Mouse (Mus musculus) stomach, embryonic 15.5 days (tissue): ENCODE data around the gene P4ha2. TPM values are rescaled to one million over a fixed set of nuclear protein-coding genes. Genes with fewer than 3 reads are reported as not detected.
"Not testable (repeated sequence)": the region's sequence is repeated elsewhere in the genome, so short reads cannot be mapped to it uniquely, and the experiment has no call there.

ENCODE experiments used
- ATAC-seq: fragments of 200-750 bp; cut with Nextera tagmentation; 2 replicates; pipeline ENCODE4 v1.8.0; 2017; ENCODE audit warnings: low read depth, moderate number of reproducible peaks, moderate TSS enrichment; ENCODE audit not compliant: insufficient read depth, low FRiP score
- H3K27ac ChIP-seq: fragments of 300-500 bp; sonication (generic); 2 replicates; pipeline ENCODE4 v1.5.1; 2015; ENCODE audit warnings: mild to moderate bottlenecking, inconsistent platforms
- H3K27me3 ChIP-seq: fragments of 300-500 bp; sonication (generic); replicated peaks from 2 replicates; pipeline ENCODE4 v1.6.1; 2015; ENCODE audit warnings: inconsistent platforms
- H3K36me3 ChIP-seq: fragments of 300-500 bp; sonication (generic); 2 replicates; pipeline ENCODE4 v1.6.1; 2015; ENCODE audit warnings: inconsistent platforms
- H3K4me1 ChIP-seq: fragments of 300-500 bp; sonication (generic); 2 replicates; pipeline ENCODE4 v1.6.1; 2015; ENCODE audit warnings: inconsistent platforms
- H3K4me2 ChIP-seq: fragments of 300-500 bp; sonication (generic); 2 replicates; pipeline ENCODE4 v1.6.1; 2015; ENCODE audit warnings: mild to moderate bottlenecking, inconsistent platforms
- H3K4me3 ChIP-seq: fragments of 300-500 bp; sonication (generic); replicated peaks from 2 replicates; pipeline ENCODE4 v1.5.1; 2015; ENCODE audit warnings: inconsistent platforms
- H3K9ac ChIP-seq: fragments of 300-500 bp; sonication (generic); 2 replicates; pipeline ENCODE4 v1.6.1; 2015; ENCODE audit warnings: inconsistent platforms
- H3K9me3 ChIP-seq: fragments of 300-500 bp; sonication (generic); 2 replicates; pipeline ENCODE4 v1.6.1; 2016; ENCODE audit warnings: inconsistent platforms
- WGBS: fragments of 180-500 bp; shearing (Covaris S2); methylation state at CpG from one replicate; pipeline ENCODE4 v1.1.7; 2015; 5-methylcytosine and 5-hydroxymethylcytosine counted together
- polyA plus RNA-seq: library from polyadenylated mRNA; unstranded; fragments of >200 nt; fragmentation: Nextera tagmentation; extraction: Ambion mirVana; gene quantifications from 2 replicates; pipeline ENCODE4 v1.2.1, GENCODE M21; 2015

The P4ha2 gene
- polyA plus RNA-seq, 1 experiment from 2014 or later: 59.5 TPM

DNA sequence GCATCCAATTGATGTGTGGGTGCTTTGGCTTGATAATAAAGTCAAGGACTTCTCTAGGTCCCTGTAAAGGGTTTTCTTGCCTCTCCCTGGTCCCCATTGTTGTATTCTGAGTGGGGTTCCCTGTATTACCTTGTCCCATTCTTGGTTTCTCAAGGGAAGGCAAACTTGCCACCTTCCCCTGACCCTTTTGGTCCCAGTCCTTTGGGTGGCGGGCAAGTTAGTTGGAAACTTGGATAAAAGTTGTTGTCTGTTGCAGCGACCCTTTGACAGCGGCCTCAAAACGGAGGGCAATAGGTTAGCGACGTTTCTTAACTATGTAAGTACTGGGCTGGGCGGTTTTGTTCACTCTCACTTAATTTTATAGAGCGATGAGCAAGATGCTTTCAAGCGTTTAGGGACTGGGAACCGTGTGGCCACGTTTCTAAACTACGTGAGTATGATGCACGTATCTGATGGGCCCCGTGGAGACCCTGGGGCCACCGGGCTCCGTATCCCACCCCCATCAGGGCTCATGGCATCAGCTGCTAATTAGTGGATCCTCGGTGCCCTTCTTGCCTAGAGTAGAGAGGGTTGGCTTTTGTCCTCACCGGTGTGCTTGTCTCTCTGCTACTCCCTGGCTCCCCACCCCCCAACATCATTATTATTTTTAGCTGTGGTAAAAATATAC, 26.2 kb downstream of the P4ha2 start:
- no peak overlapping the region for H3K9ac ChIP-seq
- no peak overlapping the region for H3K4me3 ChIP-seq
- peaks cover 11% of the 10 kb centered on the region; the same call in 1 of the 2 replicates for H3K4me1 ChIP-seq
- H3K9me3 ChIP-seq: no peaks in the 10 kb centered on the region
- H3K27me3 ChIP-seq: no peaks in the 10 kb centered on the region
- H3K36me3 ChIP-seq: peaks cover 12% of the 10 kb centered on the region
- H3K27ac ChIP-seq: no peak overlapping the region
- 85% methylated on average over 18 of the region's 18 CpGs for WGBS
- ATAC-seq: no peak
- H3K4me2 ChIP-seq: no peak overlapping the region

DNA sequence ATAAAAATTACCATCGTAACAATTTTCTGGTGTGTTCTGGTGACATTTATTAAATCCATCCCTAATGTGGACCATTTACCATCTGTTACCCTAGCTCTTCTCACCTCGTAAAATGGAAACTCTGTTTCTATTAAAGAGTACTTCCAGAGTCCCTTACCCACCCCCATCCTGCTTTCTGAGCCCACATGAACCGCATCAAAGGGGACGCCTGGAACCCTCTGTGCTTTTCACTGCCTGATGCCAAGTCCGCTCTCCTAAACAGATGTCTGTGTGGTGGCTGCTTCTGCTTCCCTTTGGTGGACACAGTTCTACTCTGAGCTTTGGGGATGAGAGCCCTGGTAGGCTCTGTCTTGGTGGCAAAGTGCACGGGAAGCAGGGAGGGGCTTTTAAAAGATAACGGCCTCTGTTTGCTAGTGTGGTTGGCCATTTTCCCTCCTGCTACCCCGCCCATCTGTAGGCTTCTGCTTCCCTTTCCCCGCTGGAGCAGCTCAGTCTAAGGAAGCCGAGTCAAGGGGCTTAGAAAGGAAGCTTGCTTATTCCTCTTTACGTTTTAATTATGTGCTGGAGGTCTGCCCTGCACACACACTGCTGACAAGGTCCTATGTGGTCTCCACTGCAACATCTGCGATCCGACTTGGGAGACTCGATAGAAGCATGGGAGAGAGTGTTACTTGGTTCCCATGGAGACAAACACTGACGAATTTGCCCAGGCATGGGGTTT, 26.9 kb downstream of the P4ha2 start:
- 0 out of 2 replicates have a peak overlapping the region, but pooled peaks have one; percentile 6 for H3K4me2 ChIP-seq
- H3K27me3 ChIP-seq: no peaks in the 10 kb centered on the region
- H3K9ac ChIP-seq: no peak overlapping the region
- no peak overlapping the region for H3K4me3 ChIP-seq
- no peaks in the 10 kb centered on the region for H3K9me3 ChIP-seq
- H3K27ac ChIP-seq: no peak overlapping the region
- no peak for ATAC-seq
- peaks cover 15% of the 10 kb centered on the region for H3K36me3 ChIP-seq
- peaks cover 11% of the 10 kb centered on the region; the same call in 1 of the 2 replicates for H3K4me1 ChIP-seq
- 28% methylated on average over 15 of the region's 15 CpGs for WGBS

DNA sequence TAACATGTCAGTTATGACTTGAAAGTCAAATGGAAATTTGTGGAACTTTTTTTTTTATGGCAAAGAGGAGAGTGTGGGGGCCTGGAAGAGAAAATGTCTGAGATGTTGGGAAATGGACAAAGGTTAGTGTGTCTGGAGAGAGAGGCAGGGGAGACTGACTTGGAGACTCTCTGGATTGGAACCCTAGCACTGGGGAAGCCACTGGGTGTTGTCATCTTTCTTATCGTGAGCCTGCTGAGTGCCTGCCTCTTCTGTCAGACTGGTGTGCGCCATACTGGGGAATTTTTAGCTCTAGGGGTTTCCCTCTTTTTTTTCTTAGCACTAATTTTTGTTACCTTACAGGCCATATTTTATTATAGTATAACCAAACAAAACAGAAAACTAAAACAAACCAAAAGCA, 27.5 kb downstream of the P4ha2 start:
- peaks cover 15% of the 10 kb centered on the region for H3K36me3 ChIP-seq
- no peak overlapping the region for H3K27ac ChIP-seq
- H3K9ac ChIP-seq: no peak overlapping the region
- H3K4me1 ChIP-seq: peaks cover 11% of the 10 kb centered on the region; the same call in 1 of the 2 replicates
- no peak overlapping the region for H3K4me3 ChIP-seq
- 65% methylated on average over 2 of the region's 2 CpGs for WGBS
- H3K4me2 ChIP-seq: no peak overlapping the region
- ATAC-seq: no peak
- H3K9me3 ChIP-seq: no peaks in the 10 kb centered on the region
- H3K27me3 ChIP-seq: no peaks in the 10 kb centered on the region

DNA sequence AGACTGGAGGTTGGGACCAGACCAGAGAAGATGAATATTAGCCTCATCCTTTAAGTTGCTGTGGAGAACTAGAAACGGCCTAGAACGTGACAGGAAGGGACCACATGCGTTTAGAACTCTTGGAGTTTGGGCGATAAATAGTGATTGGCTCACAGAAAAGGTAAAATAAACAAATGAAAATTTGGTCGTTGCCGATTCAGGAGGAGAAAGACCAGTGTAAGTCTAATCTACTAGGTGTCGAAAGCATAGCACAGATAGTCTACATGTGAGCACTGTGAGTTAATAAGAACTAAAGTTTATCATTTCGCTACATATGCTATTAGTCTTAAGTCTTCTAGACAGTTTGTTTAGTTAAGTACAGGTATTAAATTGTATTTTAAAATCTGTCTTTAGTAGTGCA, 30.1 kb downstream of the P4ha2 start:
- peaks cover 12% of the 10 kb centered on the region for H3K36me3 ChIP-seq
- no peak overlapping the region for H3K27ac ChIP-seq
- H3K9me3 ChIP-seq: no peaks in the 10 kb centered on the region
- H3K4me3 ChIP-seq: no peak overlapping the region
- ATAC-seq: no peak
- no peak overlapping the region for H3K9ac ChIP-seq
- no peak overlapping the region for H3K4me2 ChIP-seq
- whole genome bisulfite sequencing: 74% methylated on average over 8 of the region's 8 CpGs
- H3K27me3 ChIP-seq: no peaks in the 10 kb centered on the region
- H3K4me1 ChIP-seq: peaks cover 8% of the 10 kb centered on the region; the same call in 1 of the 2 replicates

DNA sequence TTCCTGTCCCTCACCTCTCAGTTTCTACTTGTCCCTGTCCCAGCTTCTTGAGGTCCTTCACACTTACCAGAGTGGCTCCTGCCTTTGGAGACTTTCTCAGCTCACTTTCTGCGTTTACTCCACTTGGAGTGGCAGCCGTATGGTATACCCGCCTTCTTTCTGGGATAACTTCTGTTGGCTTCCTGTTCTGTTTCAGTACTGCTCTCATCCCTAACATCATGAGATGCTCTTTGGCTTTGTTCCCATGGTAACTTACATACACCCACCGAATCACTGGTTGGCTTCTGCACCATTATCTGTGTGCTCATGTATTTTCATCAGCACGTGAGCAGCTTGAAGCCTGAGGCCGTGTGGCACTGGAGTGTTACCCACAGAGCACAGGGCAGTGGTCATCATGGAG, 30.8 kb downstream of the P4ha2 start:
- no peak for ATAC-seq
- Histone ChIP-seq H3K9ac (no peak overlapping the region), H3K4me1 (peaks cover 8% of the 10 kb centered on the region; the same call in 1 of the 2 replicates), H3K4me3 (no peak overlapping the region), H3K9me3 (no peaks in the 10 kb centered on the region), H3K36me3 (peaks cover 11% of the 10 kb centered on the region; the same call in 1 of the 2 replicates), H3K27ac (no peak overlapping the region), H3K4me2 (no peak overlapping the region), H3K27me3 (no peaks in the 10 kb centered on the region)
- 83% methylated on average over 6 of the region's 6 CpGs for WGBS

DNA sequence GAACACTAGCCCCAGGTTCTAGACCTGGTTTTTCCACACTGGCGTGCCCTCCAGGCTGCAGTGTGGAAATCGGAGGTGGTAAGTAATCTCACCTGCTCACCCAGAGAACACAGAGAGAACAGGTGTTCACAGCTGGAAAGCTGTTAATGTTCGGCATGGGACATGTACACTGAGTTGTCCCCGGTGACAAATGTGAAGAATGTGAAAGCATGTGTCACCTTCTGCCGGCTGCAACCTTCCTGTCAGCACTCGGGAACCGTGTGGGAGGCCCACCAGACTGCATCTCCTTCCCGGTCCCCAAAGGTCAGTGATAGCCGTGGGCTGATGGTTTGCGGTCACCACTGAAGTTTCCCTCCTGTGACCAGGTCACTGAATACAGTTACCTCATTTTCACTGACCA, 32.4 kb downstream of the P4ha2 start:
- WGBS: 47% methylated on average over 10 of the region's 10 CpGs
- no peaks in the 10 kb centered on the region for H3K27me3 ChIP-seq

DNA sequence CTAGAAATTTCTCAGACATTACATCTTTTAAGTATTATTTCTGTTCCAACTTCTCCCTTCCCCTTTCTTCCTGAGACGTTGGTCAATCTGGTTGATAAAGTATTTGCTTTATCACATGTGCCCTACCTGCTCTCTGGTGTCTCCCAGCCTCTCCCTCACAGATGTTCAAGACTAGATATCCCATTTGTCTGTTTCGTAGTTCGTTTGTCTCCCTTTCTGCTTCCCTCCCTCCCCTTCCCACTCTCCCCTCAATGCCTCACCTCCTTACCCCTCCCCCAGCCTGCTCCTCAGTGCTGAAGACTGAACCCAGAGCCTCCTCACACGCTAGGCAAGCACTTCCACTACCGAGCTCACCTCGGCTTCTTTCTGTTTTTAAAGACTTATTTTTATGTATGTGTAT, 35.0 kb downstream of the P4ha2 start:
- Histone ChIP-seq H3K9ac (no peak overlapping the region), H3K9me3 (no peaks in the 10 kb centered on the region), H3K4me1 (no peaks in the 10 kb centered on the region), H3K4me2 (no peak overlapping the region), H3K27me3 (no peaks in the 10 kb centered on the region), H3K4me3 (no peak overlapping the region), H3K27ac (no peak overlapping the region), H3K36me3 (0 out of 2 replicates have a peak, but pooled peaks cover 4% of the 10 kb centered on the region)
- ATAC-seq: no peak
- WGBS: 64% methylated on average over 6 of the region's 6 CpGs

More for the DNA sequence above, 32.4 kb downstream of the P4ha2 start:
- no peak overlapping the region for H3K4me3 ChIP-seq
- H3K9me3 ChIP-seq: no peaks in the 10 kb centered on the region
- no peak overlapping the region for H3K4me2 ChIP-seq
- H3K4me1 ChIP-seq: 0 out of 2 replicates have a peak, but pooled peaks cover under 1% of the 10 kb centered on the region
- no peak overlapping the region for H3K9ac ChIP-seq
- H3K27ac ChIP-seq: no peak overlapping the region
- no peak for ATAC-seq
- peaks cover 9% of the 10 kb centered on the region; the same call in 1 of the 2 replicates for H3K36me3 ChIP-seq

DNA sequence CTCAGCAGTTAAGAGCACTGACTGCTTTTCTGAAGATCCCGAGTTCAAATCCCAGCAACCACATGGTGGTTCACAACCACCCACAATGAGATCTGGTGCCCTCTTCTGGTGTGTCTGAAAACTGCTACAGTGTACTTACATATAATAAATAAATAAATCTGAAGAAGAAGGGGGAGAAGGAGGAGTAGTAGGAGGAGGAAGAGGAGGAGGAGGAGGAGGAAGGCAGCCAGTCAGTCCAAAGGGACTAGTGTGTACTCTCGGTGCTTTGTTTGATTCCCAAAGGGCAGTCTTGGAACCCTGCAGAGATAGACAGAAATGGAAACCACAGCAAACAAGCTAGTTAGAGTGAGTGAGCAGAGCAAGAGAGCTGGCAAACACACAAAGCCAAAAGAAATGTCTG, 40.3 kb downstream of the P4ha2 start:
- H3K27ac ChIP-seq, H3K9ac ChIP-seq, ATAC-seq, H3K4me2 ChIP-seq, H3K36me3 ChIP-seq, H3K9me3 ChIP-seq, H3K4me1 ChIP-seq, H3K27me3 ChIP-seq, H3K4me3 ChIP-seq: not testable (repeated sequence)
- 41% methylated on average over 2 of the region's 2 CpGs for WGBS

DNA sequence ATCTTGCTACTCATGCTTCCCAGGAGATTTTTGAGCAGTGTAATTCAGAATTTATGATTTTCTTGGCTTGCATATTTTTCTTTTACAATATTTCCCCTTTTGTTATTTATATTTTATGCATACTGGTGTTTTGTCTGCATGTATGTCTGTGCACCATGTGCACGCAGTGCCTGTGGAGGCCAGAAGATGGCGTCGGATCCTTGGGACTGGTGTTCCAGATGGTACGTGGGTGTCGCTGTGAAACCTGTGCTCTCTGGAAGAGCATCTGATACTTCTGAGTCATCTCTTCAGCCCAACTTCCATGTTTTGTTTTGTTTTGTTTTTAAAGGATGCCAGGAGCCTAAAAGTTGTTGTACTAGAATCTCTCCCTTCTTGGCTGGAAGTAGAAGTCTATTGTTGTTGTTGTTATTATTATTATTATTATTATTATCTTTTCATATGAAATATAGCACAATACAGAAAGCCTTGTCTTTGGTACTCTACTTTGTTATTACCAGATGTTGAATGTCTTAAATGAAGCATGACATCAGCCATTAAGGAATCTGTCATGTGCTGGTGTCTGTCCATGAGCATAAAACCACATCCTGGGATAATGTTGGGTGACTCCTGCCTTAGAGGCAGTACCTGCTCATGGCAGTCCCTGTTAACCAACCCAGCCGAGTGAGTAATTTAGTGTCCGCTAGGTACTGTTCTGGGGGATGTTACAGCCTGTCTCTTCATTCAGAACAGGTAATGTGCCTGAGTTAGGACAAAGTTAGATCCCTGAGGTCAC, 41.5 kb downstream of the P4ha2 start:
- Histone ChIP-seq H3K4me3 (no peak overlapping the region), H3K27me3 (no peaks in the 10 kb centered on the region), H3K9ac (no peak overlapping the region), H3K4me1 (no peaks in the 10 kb centered on the region), H3K27ac (no peak overlapping the region), H3K9me3 (no peaks in the 10 kb centered on the region), H3K4me2 (no peak overlapping the region), H3K36me3 (no peaks in the 10 kb centered on the region)
- no peak for ATAC-seq
- WGBS: 82% methylated on average over 7 of the region's 7 CpGs

DNA sequence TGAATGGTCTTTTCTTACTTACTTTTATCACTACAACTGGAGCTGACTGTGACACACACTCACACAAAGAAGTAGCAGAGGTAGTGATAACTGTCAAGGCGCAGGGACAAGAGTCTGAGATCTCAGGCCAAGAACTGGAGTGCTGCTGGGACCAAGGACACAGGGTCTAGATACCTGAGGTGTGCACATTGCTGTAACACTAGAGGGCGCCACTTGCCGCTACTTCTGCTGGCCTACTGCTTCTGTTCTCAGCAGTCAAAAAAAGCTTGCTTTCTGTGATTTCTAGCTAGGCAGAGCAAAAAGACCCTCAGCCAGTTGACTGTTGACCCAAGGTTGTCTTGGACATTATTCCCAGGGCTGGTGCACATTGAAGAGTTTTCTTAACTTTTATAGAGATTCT, 45.0 kb downstream of the P4ha2 start:
- Histone ChIP-seq H3K4me3 (no peak overlapping the region), H3K9me3 (no peaks in the 10 kb centered on the region), H3K4me1 (no peaks in the 10 kb centered on the region), H3K4me2 (no peak overlapping the region), H3K27me3 (no peaks in the 10 kb centered on the region), H3K9ac (no peak overlapping the region), H3K36me3 (no peaks in the 10 kb centered on the region), H3K27ac (no peak overlapping the region)
- no peak for ATAC-seq
- WGBS: 24% methylated on average over 3 of the region's 3 CpGs

DNA sequence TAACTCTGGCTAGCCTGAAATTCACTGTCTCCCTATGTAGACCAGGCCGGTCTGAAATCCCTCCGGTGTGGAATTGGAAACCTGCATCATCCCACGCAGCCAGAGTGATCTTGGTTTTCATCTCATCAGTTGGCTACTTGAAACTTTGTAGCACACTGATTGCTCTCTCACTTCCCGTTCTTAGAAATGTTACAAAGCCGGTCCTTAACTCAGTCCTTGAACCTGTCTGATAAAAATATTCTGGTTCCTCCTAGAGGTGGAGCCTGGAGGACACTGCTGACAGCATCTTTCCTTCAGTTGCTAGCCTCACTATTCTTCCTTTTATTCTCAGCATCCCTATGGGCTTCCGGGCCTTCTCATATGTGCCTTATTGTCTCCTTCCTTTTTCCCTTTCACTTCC, 46.1 kb downstream of the P4ha2 start:
- Histone ChIP-seq H3K9ac (no peak overlapping the region), H3K27ac (no peak overlapping the region), H3K36me3 (no peaks in the 10 kb centered on the region), H3K4me2 (no peak overlapping the region), H3K9me3 (no peaks in the 10 kb centered on the region), H3K4me3 (no peak overlapping the region), H3K27me3 (no peaks in the 10 kb centered on the region), H3K4me1 (no peaks in the 10 kb centered on the region)
- no peak for ATAC-seq
- 86% methylated on average over 6 of the region's 6 CpGs for WGBS
